Mouse (Mus musculus): Measurements from ENCODE around the gene Zfp518a. TPM values are rescaled to one million over a fixed set of nuclear protein-coding genes. Genes with fewer than 3 reads are reported as not detected.

The Zfp518a gene
- 13.0 and 13.8 TPM in 2 replicates for polyA plus RNA-seq (2016; fragmentation: Nextera tagmentation; extraction: Ambion mirVana)

- H3K4me2 ChIP-seq = peak within 1 kb of the TSS; percentile 65
- no peaks in the 10 kb centered on the region; the same call in 1 of the 2 replicates for H3K4me1 ChIP-seq
- 0 out of 2 replicates have a peak, but pooled peaks cover 5% of the 10 kb centered on the region for H3K9me3 ChIP-seq
- H3K27ac ChIP-seq = peak within 1 kb of the TSS; percentile 92
- H3K4me3 ChIP-seq (replicated peaks) = peak within 1 kb of the TSS; percentile 76
- peaks cover 19% of the 10 kb centered on the region for H3K27me3 ChIP-seq
- WGBS = under 1% methylated on average over 88 of the region's 89 CpGs
- H3K9ac ChIP-seq = peak within 1 kb of the TSS; percentile 69
- peak; percentile 96 for ATAC-seq (ENCODE audit: low FRiP score)
- no peaks in the 10 kb centered on the region for H3K36me3 ChIP-seq (replicated peaks)
These were observed at the start of gene Zfp518a for GRCm38 (mm10) chr19:40894519-40895392. Zfp518a (plus strand) TSS chr19:40894705.

DNA sequence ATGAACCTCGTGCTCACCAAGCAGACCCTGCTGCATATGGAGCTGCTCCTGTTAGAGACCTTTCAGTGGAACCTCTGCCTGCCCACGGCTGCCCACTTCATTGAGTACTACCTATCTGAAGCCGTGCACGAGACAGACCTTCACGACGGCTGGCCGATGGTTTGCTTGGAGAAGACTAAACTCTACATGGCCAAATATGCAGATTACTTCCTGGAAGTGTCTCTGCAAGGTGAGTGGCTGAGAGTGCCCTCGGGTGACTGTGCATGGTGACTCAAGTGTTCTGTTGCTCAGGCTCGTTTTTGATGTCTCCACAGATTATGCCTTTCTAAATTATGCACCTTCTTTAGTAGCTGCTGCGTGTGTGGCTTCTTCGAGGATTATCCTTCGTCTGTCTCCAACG lies 49.8 kb upstream of the Zfp518a start:
- Histone ChIP-seq H3K9me3 (no peaks in the 10 kb centered on the region), H3K4me2 (no peak overlapping the region), H3K4me1 (no peaks in the 10 kb centered on the region), H3K36me3 (replicated peaks) (peaks cover 89% of the 10 kb centered on the region), H3K9ac (no peak overlapping the region), H3K4me3 (replicated peaks) (no peak overlapping the region), H3K27me3 (no peaks in the 10 kb centered on the region), H3K27ac (no peak overlapping the region)
- 98% methylated on average over 13 of the region's 13 CpGs for WGBS
- no peak for ATAC-seq (ENCODE audit: low FRiP score)

DNA sequence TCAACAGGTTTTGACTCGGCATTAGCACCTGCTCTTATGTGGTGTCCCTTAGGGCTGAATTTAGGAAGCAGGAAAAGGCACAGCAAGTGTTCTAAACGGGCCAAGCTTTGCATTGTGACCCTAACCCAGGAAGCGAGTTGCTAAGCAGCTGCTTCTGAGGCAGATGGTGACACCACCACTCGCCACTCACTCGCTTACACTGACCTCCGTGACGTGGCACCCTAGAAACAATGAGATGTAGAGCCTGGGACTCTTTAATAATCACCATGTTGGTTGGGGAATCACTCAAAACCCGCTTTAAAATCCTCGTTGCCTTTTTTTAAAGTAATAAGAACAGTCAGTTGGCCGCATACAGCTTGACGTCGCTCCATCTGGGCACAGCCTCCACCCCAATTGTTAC lies 45.1 kb upstream of the Zfp518a start:
- Histone ChIP-seq H3K36me3 (replicated peaks) (peaks cover 59% of the 10 kb centered on the region), H3K9ac (no peak overlapping the region), H3K27me3 (no peaks in the 10 kb centered on the region), H3K4me1 (no peaks in the 10 kb centered on the region), H3K4me3 (replicated peaks) (no peak overlapping the region), H3K27ac (0 out of 2 replicates have a peak overlapping the region, but pooled peaks have one; percentile 25), H3K4me2 (no peak overlapping the region), H3K9me3 (no peaks in the 10 kb centered on the region)
- ATAC-seq (ENCODE audit: low FRiP score) = no peak
- 83% methylated on average over 12 of the region's 12 CpGs for WGBS

GRCm38 (mm10) chr19:40859555-40859954 lies 35.0 kb upstream of the Zfp518a start:
- Histone ChIP-seq H3K4me1 (no peaks in the 10 kb centered on the region), H3K4me2 (no peak overlapping the region), H3K9me3 (no peaks in the 10 kb centered on the region), H3K4me3 (replicated peaks) (no peak overlapping the region), H3K27me3 (peaks cover 9% of the 10 kb centered on the region), H3K36me3 (replicated peaks) (no peaks in the 10 kb centered on the region), H3K9ac (no peak overlapping the region), H3K27ac (no peak overlapping the region)
- no peak for ATAC-seq (ENCODE audit: low FRiP score)
- 66% methylated on average over 4 of the region's 4 CpGs for WGBS

DNA sequence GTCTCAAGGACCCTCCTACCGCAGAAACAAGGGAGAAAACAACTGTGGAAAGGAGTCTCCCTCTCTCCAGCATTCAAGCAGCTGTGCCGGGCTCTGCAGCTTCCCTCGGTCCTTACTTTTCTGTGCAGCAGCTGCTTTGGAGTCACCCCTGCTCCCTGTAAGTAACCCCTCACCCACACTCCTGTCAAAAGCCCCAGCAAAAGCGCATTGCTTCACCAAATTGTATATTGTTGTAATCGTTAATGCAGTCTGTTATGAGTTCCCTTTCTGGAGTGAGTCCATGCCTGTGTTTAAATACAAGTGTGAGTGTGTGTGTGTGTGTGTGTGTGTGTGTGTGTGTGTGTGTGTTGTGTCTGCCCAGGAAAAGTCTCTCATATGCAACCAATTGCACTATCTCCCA lies 26.2 kb upstream of the Zfp518a start:
- no peak for ATAC-seq (ENCODE audit: low FRiP score)
- no peak overlapping the region for H3K27ac ChIP-seq
- H3K9me3 ChIP-seq = no peaks in the 10 kb centered on the region
- 38% methylated on average over 5 of the region's 5 CpGs for WGBS
- H3K9ac ChIP-seq = no peak overlapping the region
- peaks cover 40% of the 10 kb centered on the region for H3K27me3 ChIP-seq
- H3K4me3 ChIP-seq (replicated peaks) = no peak overlapping the region
- no peak overlapping the region for H3K4me2 ChIP-seq
- H3K4me1 ChIP-seq = no peaks in the 10 kb centered on the region
- H3K36me3 ChIP-seq (replicated peaks) = no peaks in the 10 kb centered on the region

- Histone ChIP-seq H3K27me3 (peaks cover 44% of the 10 kb centered on the region), H3K9ac (no peak overlapping the region), H3K4me3 (replicated peaks) (no peak overlapping the region), H3K36me3 (replicated peaks) (no peaks in the 10 kb centered on the region), H3K4me1 (no peaks in the 10 kb centered on the region), H3K4me2 (no peak overlapping the region), H3K27ac (no peak overlapping the region), H3K9me3 (no peaks in the 10 kb centered on the region)
- ATAC-seq (ENCODE audit: low FRiP score) = no peak
- 89% methylated on average over 3 of the region's 3 CpGs for WGBS
These were observed 24.9 kb upstream of the Zfp518a start for GRCm38 (mm10) chr19:40869425-40870105.

DNA sequence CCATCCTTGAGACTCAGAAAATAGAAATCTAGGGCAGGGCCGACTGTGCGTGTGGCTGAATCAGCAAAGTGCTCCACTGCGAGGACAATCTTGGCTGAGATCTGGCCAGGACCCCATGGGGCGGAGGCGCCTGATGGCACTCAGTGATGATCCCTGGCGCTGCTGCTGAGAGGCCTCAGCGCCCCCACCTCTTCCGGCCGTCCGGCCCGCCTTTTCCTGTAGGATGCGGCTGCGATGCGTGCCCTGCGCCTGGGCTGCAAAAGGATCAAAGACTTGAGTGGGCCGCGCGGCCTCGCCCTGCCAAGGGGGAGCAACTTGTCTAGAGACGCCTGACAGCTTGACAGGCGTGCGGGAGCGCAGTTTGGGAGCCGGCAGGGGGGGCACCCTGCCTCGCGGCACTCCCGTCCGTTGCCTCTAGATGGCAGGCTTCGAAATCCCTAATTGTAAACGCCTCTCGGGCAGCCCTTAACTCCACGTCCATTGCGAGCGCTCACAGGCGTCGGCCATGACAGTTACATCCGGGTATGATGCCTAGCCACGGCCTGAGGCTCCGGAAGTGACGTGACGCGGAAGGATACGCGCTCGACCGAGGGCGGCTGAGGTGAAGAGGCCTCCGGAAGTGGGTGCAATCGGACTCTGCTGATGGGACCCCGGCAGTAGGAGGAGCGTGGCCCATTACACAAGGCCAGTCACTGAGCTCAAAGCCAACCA lies 21.4 kb upstream of the Zfp518a start:
- Histone ChIP-seq H3K4me3 (replicated peaks) (peak overlapping the region; percentile 55), H3K4me2 (peak overlapping the region; percentile 68), H3K36me3 (replicated peaks) (no peaks in the 10 kb centered on the region), H3K27me3 (peaks cover 55% of the 10 kb centered on the region), H3K27ac (peak overlapping the region; percentile 86), H3K9ac (peak overlapping the region; percentile 63), H3K9me3 (no peaks in the 10 kb centered on the region), H3K4me1 (no peaks in the 10 kb centered on the region)
- peak; percentile 98 for ATAC-seq (ENCODE audit: low FRiP score)
- WGBS = 2% methylated on average over 51 of the region's 51 CpGs

DNA sequence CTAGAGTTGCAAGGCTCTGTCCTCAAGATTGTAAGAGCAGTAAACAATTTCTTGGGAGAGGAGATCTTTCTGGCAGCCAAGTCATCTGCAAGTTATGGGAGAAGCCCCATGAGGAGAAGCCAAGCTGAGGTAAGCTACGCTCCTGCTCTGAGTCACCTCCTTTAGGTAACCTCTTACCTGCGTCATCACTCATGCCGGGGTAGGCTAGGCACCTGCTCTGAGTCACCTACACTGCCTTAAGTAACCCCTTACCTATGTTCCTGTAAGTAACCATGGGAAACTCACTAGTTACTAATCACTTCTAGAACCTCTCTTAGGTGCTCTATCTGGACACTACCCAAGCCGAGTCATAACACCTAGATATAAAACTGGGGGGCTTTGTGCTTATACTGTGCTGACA lies 12.8 kb upstream of the Zfp518a start:
- ATAC-seq (ENCODE audit: low FRiP score) = no peak
- no peak overlapping the region for H3K9ac ChIP-seq
- H3K4me3 ChIP-seq (replicated peaks) = no peak overlapping the region
- no peaks in the 10 kb centered on the region for H3K9me3 ChIP-seq
- H3K36me3 ChIP-seq (replicated peaks) = no peaks in the 10 kb centered on the region
- H3K27me3 ChIP-seq = peaks cover 71% of the 10 kb centered on the region
- H3K4me1 ChIP-seq = no peaks in the 10 kb centered on the region
- WGBS = 85% methylated on average over 4 of the region's 4 CpGs
- no peak overlapping the region for H3K4me2 ChIP-seq
- no peak overlapping the region for H3K27ac ChIP-seq

GRCm38 (mm10) chr19:40888887-40889286 lies 5.6 kb upstream of the Zfp518a start:
- Histone ChIP-seq H3K9me3 (0 out of 2 replicates have a peak, but pooled peaks cover 5% of the 10 kb centered on the region), H3K9ac (no peak overlapping the region), H3K27me3 (peaks cover 55% of the 10 kb centered on the region), H3K27ac (no peak overlapping the region), H3K36me3 (replicated peaks) (no peaks in the 10 kb centered on the region), H3K4me1 (no peaks in the 10 kb centered on the region), H3K4me2 (no peak overlapping the region), H3K4me3 (replicated peaks) (no peak overlapping the region)
- ATAC-seq (ENCODE audit: low FRiP score) = no peak
- WGBS = 93% methylated on average over 1 of the region's 1 CpGs

- Histone ChIP-seq H3K36me3 (replicated peaks) (no peaks in the 10 kb centered on the region), H3K9ac (peak overlapping the region; percentile 69), H3K4me1 (no peaks in the 10 kb centered on the region; the same call in 1 of the 2 replicates), H3K27me3 (peaks cover 22% of the 10 kb centered on the region), H3K9me3 (0 out of 2 replicates have a peak, but pooled peaks cover 5% of the 10 kb centered on the region), H3K4me3 (replicated peaks) (peak overlapping the region; percentile 76), H3K27ac (peak overlapping the region; percentile 92), H3K4me2 (peak overlapping the region; percentile 65)
- 47% methylated on average over 21 of the region's 21 CpGs for WGBS
- peak; percentile 52; the same call in 1 of the 2 replicates for ATAC-seq (ENCODE audit: low FRiP score)
These were observed 416 bp upstream of the Zfp518a start for GRCm38 (mm10) chr19:40894071-40894506.

GRCm38 (mm10) chr19:40895393-40895703 lies 843 bp downstream of the Zfp518a start:
- Histone ChIP-seq H3K9me3 (0 out of 2 replicates have a peak, but pooled peaks cover 5% of the 10 kb centered on the region), H3K36me3 (replicated peaks) (no peaks in the 10 kb centered on the region), H3K4me3 (replicated peaks) (peak overlapping the region; percentile 76), H3K27ac (peak overlapping the region; percentile 92), H3K27me3 (peaks cover 17% of the 10 kb centered on the region), H3K4me1 (no peaks in the 10 kb centered on the region; the same call in 1 of the 2 replicates), H3K4me2 (peak overlapping the region; percentile 65), H3K9ac (peak overlapping the region; percentile 69)
- WGBS = 10% methylated on average over 4 of the region's 6 CpGs
- ATAC-seq (ENCODE audit: low FRiP score) = no peak; the same call in 1 of the 2 replicates
